Mouse (Mus musculus): Measurements from ENCODE around the gene 1700024G13Rik.

Gene 1700024G13Rik

GRCm38 (mm10) chr14:32332515-32333445 is 55.4 kb downstream of the 1700024G13Rik start:
- ATAC-seq (ENCODE audit: low TSS enrichment), result no peak

GRCm38 (mm10) chr14:32327366-32327765 is 60.8 kb downstream of the 1700024G13Rik start:
- no peak for ATAC-seq (ENCODE audit: low TSS enrichment)

All from frontal cortex, adult (tissue).